Mouse (Mus musculus) spleen, adult 2 months (tissue): Measurements from ENCODE around the gene Helz2.

Experiments used
- CTCF ChIP-seq: fragments of 200-500 bp; IDR thresholded peaks from 2 replicates; pipeline ENCODE4 v1.5.1; 2011; ENCODE audit warnings: mild to moderate bottlenecking, inconsistent platforms; ENCODE audit not compliant: insufficient read depth, insufficient read length, insufficient replicate concordance; ENCODE audit errors: extremely low read depth
- POLR2A ChIP-seq: fragments of 200-500 bp; IDR thresholded peaks from 2 replicates; pipeline ENCODE4 v1.6.1; 2011; ENCODE audit warnings: low read depth, low read length, inconsistent platforms

GRCm38 (mm10) chr2:181290937-181291336 is 49.1 kb upstream of the Helz2 start:
- no peak for TF ChIP-seq CTCF
- TF ChIP-seq POLR2A: no peak
